Comparison of ENCODE assay signal across 26 mouse cellular contexts in the genomic region with DNA sequence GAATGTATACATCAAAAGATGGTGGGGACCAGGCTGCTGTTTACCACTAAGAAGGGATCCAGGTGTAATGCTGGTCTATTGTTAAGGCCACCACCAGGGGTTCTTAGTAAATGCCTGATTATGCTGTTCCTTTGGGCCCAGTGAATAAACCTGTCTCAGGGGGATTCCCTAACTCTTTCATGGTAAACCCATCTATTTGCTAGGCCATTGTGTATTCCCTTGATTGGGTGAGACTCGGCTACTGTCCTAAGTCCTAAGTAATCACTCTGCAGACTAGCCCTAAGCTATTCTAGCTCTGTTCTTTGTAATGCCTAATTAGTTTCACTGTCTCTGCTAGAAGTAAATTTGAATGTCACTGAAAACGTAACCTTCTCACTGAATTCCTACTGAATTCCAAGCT. TPM values are rescaled to one million over a fixed set of nuclear protein-coding genes. Genes with fewer than 3 reads are reported as not detected.
A peak's percentile ranks its signal among the peaks of the same experiment; 100 is the strongest.
DNase-seq lines count a peak whose midpoint lies in the region; ATAC-seq lines count a peak whose summit lies in the region.
"Had no signal": no experiment of that assay in that cellular context is flagged by ENCODE, and none has a peak within 500 bp of the region (broad histone marks: within the 10 kb centered on the region; RNA-seq: fewer than 3 reads in every experiment).

No protein-coding gene starts in this region.

- no peaks in the 10 kb centered on the region for H3K27me3 ChIP-seq in kidney, embryonic 15.5 days
- H3K27me3 ChIP-seq: embryonic facial prominence, embryonic 12.5 days; forebrain, embryonic 13.5 days; forebrain, embryonic 15.5 days had no signal

- no peak overlapping the region for H3K4me3 ChIP-seq in kidney, embryonic 15.5 days (replicated peaks)
- H3K4me3 ChIP-seq: embryonic facial prominence, embryonic 10.5 days; embryonic facial prominence, embryonic 12.5 days; forebrain, embryonic 13.5 days; forebrain, embryonic 15.5 days had no signal

- no peak overlapping the region for H3K9ac ChIP-seq in kidney, embryonic 15.5 days
- H3K9ac ChIP-seq: embryonic facial prominence, embryonic 12.5 days; forebrain, embryonic 13.5 days; forebrain, embryonic 15.5 days; forebrain, postnatal 0 days had no signal

- H3K4me1 ChIP-seq in kidney, embryonic 15.5 days: no peaks in the 10 kb centered on the region
- H3K4me1 ChIP-seq: embryonic facial prominence, embryonic 10.5 days; embryonic facial prominence, embryonic 12.5 days; forebrain, embryonic 13.5 days; forebrain, embryonic 15.5 days had no signal

- H3K4me2 ChIP-seq in kidney, embryonic 15.5 days: no peak overlapping the region
- H3K4me2 ChIP-seq: embryonic facial prominence, embryonic 12.5 days; forebrain, embryonic 13.5 days; forebrain, embryonic 15.5 days had no signal

- ATAC-seq in megakaryocyte progenitor cell, adult 5-6 weeks (replicated peaks; ENCODE audit: poor library complexity): no peak
- ATAC-seq in kidney, embryonic 15.5 days (replicated peaks; ENCODE audit: low FRiP score): no peak
- ATAC-seq: forebrain, embryonic 13.5 days; forebrain, embryonic 15.5 days; forebrain, postnatal 0 days; Patski had no signal

- DNase-seq in ES-CJ7 (ENCODE audit: low read depth, low spot score): peak; percentile 88
- DNase-seq in R1 (ENCODE audit: low read depth, low spot score): peak; percentile 91
- DNase-seq in ZHBTc4 (ENCODE audit: low read depth, low spot score): peak; percentile 90
- no peak for DNase-seq in layer of hippocampus, postnatal 36 days
- DNase-seq: adrenal gland, adult 8-10 months; adrenal gland, postnatal 14 days; adrenal gland, postnatal 36 days; cerebellum, adult 11-12 months; cerebellum, adult 2 months; cerebellum, adult 9-10 months; cerebellum, postnatal 10 days; cerebellum, postnatal 25 days; forebrain, postnatal 0 days had no signal

- no peak overlapping the region for H3K27ac ChIP-seq in kidney, embryonic 15.5 days
- H3K27ac ChIP-seq: embryonic facial prominence, embryonic 10.5 days; embryonic facial prominence, embryonic 12.5 days; forebrain, embryonic 13.5 days; forebrain, embryonic 15.5 days had no signal

- no peaks in the 10 kb centered on the region for H3K36me3 ChIP-seq in kidney, embryonic 15.5 days
- H3K36me3 ChIP-seq: embryonic facial prominence, embryonic 10.5 days; embryonic facial prominence, embryonic 12.5 days; forebrain, embryonic 15.5 days; G1E had no signal

- 70% methylated on average over 2 of the region's 2 CpGs for WGBS in kidney, embryonic 15.5 days

- H3K9me3 ChIP-seq in kidney, embryonic 15.5 days (replicated peaks): 0 out of 2 replicates have a peak, but pooled peaks cover 3% of the 10 kb centered on the region
- H3K9me3 ChIP-seq: embryonic facial prominence, embryonic 12.5 days; forebrain, embryonic 13.5 days; forebrain, embryonic 15.5 days; G1E had no signal

RNA-seq across cellular contexts. Expression of gene Gm4985, which starts 4.6 kb away (rescaled TPM):
- total RNA-seq in layer of hippocampus, postnatal 36 days (2021): not detected
- total RNA-seq in megakaryocyte progenitor cell, adult 5-6 weeks (2015): not detected in 2 replicates
- total RNA-seq in megakaryocyte progenitor cell, adult 5-6 weeks (2017): not detected in 2 replicates
- not detected in 2 replicates for polyA plus RNA-seq in kidney, embryonic 15.5 days (2015; fragmentation: Nextera tagmentation; extraction: Ambion mirVana)
- total RNA-seq: adrenal gland, adult 18-20 months; adrenal gland, adult 8-10 months; adrenal gland, postnatal 14 days; adrenal gland, postnatal 36 days; forebrain, postnatal 0 days had no signal
- polyA plus RNA-seq: C2C12; cerebellum, adult 2 months; cortical plate, adult 2 months; embryonic facial prominence, embryonic 10.5 days; embryonic facial prominence, embryonic 12.5 days; embryonic facial prominence, embryonic 14.5 days; forebrain, embryonic 11.5 days; forebrain, embryonic 13.5 days; forebrain, embryonic 15.5 days; forebrain, postnatal 0 days; G1E; Patski had no signal

Comparison
In these comparisons a context has a peak if more than half of its experiments do, and no peak if none do; other contexts are left out.
1. DNase-seq: peak in ES-CJ7 (single experiment), R1 (single experiment) and ZHBTc4 (single experiment); none in layer of hippocampus, postnatal 36 days (0 of 2).